In genomic region chr5:24686176-24686575, GRCm38 (mm10) we compare ENCODE assay signal across 8 mouse cellular contexts. TPM values are rescaled to one million over a fixed set of nuclear protein-coding genes. Genes with fewer than 3 reads are reported as not detected.
A peak's percentile ranks its signal among the peaks of the same experiment; 100 is the strongest.
DNase-seq lines count a peak whose midpoint lies in the region; ATAC-seq lines count a peak whose summit lies in the region.

No protein-coding gene starts in this region.

- peak overlapping the region; percentile 96 for H3K4me3 ChIP-seq in megakaryocyte, embryonic 14.5 days (replicated peaks)
- peak overlapping the region; percentile 88 for H3K4me3 ChIP-seq in liver, embryonic 15.5 days (replicated peaks)
- peak overlapping the region; percentile 100 for H3K4me3 ChIP-seq in stomach, embryonic 15.5 days (replicated peaks)

- ATAC-seq in megakaryocyte, adult 5-6 weeks (ENCODE audit: poor library complexity, severe bottlenecking), result no peak
- peak; percentile 3; the same call in 1 of the 2 replicates for ATAC-seq in liver, embryonic 15.5 days (ENCODE audit: insufficient read depth)
- no peak for ATAC-seq in stomach, embryonic 15.5 days (ENCODE audit: insufficient read depth, low FRiP score, low read depth)

- H3K4me1 ChIP-seq in megakaryocyte, embryonic 14.5 days, result peaks cover 34% of the 10 kb centered on the region
- peaks cover 26% of the 10 kb centered on the region for H3K4me1 ChIP-seq in liver, embryonic 15.5 days (replicated peaks)
- peaks cover 6% of the 10 kb centered on the region; the same call in 1 of the 2 replicates for H3K4me1 ChIP-seq in stomach, embryonic 15.5 days

- under 1% methylated on average over 15 of the region's 15 CpGs for WGBS in liver, embryonic 15.5 days (ENCODE audit: insufficient replicate concordance)
- WGBS in stomach, embryonic 15.5 days, result under 1% methylated on average over 15 of the region's 15 CpGs

- peak overlapping the region; percentile 87 for H3K4me2 ChIP-seq in liver, embryonic 15.5 days
- peak overlapping the region; percentile 54 for H3K4me2 ChIP-seq in stomach, embryonic 15.5 days

- H3K36me3 ChIP-seq in megakaryocyte, embryonic 14.5 days (replicated peaks; ENCODE audit: low read length), result peaks cover 29% of the 10 kb centered on the region
- H3K36me3 ChIP-seq in liver, embryonic 15.5 days (replicated peaks), result peaks cover 22% of the 10 kb centered on the region
- H3K36me3 ChIP-seq in stomach, embryonic 15.5 days, result 0 out of 2 replicates have a peak, but pooled peaks cover 5% of the 10 kb centered on the region

- peak overlapping the region; percentile 81 for H3K9ac ChIP-seq in liver, embryonic 15.5 days
- H3K9ac ChIP-seq in stomach, embryonic 15.5 days, result peak overlapping the region; percentile 63

- no peaks in the 10 kb centered on the region for H3K27me3 ChIP-seq in megakaryocyte, embryonic 14.5 days (replicated peaks)
- no peaks in the 10 kb centered on the region for H3K27me3 ChIP-seq in liver, embryonic 15.5 days
- H3K27me3 ChIP-seq in stomach, embryonic 15.5 days (replicated peaks), result no peaks in the 10 kb centered on the region

- peak overlapping the region; percentile 96 for H3K27ac ChIP-seq in liver, embryonic 15.5 days (replicated peaks)
- H3K27ac ChIP-seq in stomach, embryonic 15.5 days, result peak overlapping the region; percentile 97

- H3K9me3 ChIP-seq in megakaryocyte, embryonic 14.5 days, result no peaks in the 10 kb centered on the region
- no peaks in the 10 kb centered on the region for H3K9me3 ChIP-seq in liver, embryonic 15.5 days (replicated peaks)
- no peaks in the 10 kb centered on the region for H3K9me3 ChIP-seq in stomach, embryonic 15.5 days

- DNase-seq in adipocyte (ENCODE audit: low spot score), result peak; percentile 87
- peak; percentile 36 for DNase-seq in forelimb bud, embryonic 11.5 days (ENCODE audit: low read depth, low spot score)
- no peak for DNase-seq in urinary bladder, postnatal 36 days (ENCODE audit: low spot score in 2 of 2)
- DNase-seq in embryo, embryonic 10.5 days (ENCODE audit: low spot score), result no peak

RNA-seq across cellular contexts. Expression of gene Nub1, which starts 0.8 kb away (rescaled TPM):
- 37.7 and 58.3 TPM in 2 replicates for polyA plus RNA-seq in megakaryocyte, embryonic 14.5 days (2012; ENCODE audit: insufficient read depth, low replicate concordance)
- total RNA-seq in megakaryocyte, adult 5-6 weeks (2015), result 38.3 and 39.9 TPM in 2 replicates
- total RNA-seq in megakaryocyte, adult 5-6 weeks (2017), result 61.5 and 67.3 TPM in 2 replicates
- polyA plus RNA-seq in liver, embryonic 15.5 days (2015; fragmentation: Nextera tagmentation; extraction: Ambion mirVana), result 12.4 and 12.5 TPM in 2 replicates
- polyA plus RNA-seq in stomach, embryonic 15.5 days (2015; fragmentation: Nextera tagmentation; extraction: Ambion mirVana), result 26.7 and 31.5 TPM in 2 replicates

RNA-seq across cellular contexts. Expression of gene Wdr86, which starts 44.4 kb away (rescaled TPM):
- not detected in 2 replicates for polyA plus RNA-seq in megakaryocyte, embryonic 14.5 days (2012; ENCODE audit: insufficient read depth, low replicate concordance)
- total RNA-seq in megakaryocyte, adult 5-6 weeks (2015), result 0.18 TPM in 1 of 2 replicates, not detected in the other
- 0.12 and 0.55 TPM in 2 replicates for total RNA-seq in megakaryocyte, adult 5-6 weeks (2017)
- polyA plus RNA-seq in liver, embryonic 15.5 days (2015; fragmentation: Nextera tagmentation; extraction: Ambion mirVana), result 1.1 and 1.5 TPM in 2 replicates
- polyA plus RNA-seq in stomach, embryonic 15.5 days (2015; fragmentation: Nextera tagmentation; extraction: Ambion mirVana), result 14.3 and 15.1 TPM in 2 replicates

Comparison
In these comparisons a context has a peak if more than half of its experiments do, and no peak if none do; other contexts are left out.
1. DNase-seq: peak in adipocyte (single experiment) and forelimb bud, embryonic 11.5 days (single experiment); none in urinary bladder, postnatal 36 days (0 of 2) and embryo, embryonic 10.5 days (single experiment).
2. Peak in every context shown above with its lines, with median percentiles within 50 percentile points of each other: H3K4me3 ChIP-seq.